ENCODE assay signal across 1 mouse cellular context in genomic region chr1:78488752-78489492, GRCm38 (mm10).
A peak's percentile ranks its signal among the peaks of the same experiment; 100 is the strongest.
TF ChIP-seq lines count a peak whose summit lies in the region.

Farsb (minus strand) TSS chr1:78488897.

TF ChIP-seq in CH12.LX, 34 proteins besides CTCF, POLR2A, EP300 and RAD21 (continued from another document):
- TF ChIP-seq SMC3 (IDR thresholded peaks at IDR 0.05; ENCODE audit: low read depth, low read length) (no peak), NELFE (IDR thresholded peaks at IDR 0.05; ENCODE audit: low read depth, low read length) (peak; percentile 85), HCFC1 (IDR thresholded peaks at IDR 0.05; ENCODE audit: low read depth, low read length) (peak; percentile 93), MXI1 (IDR thresholded peaks at IDR 0.05; ENCODE audit: low read depth, low read length) (peak; percentile 97), MAX (IDR thresholded peaks at IDR 0.05; ENCODE audit: low read length) (peak; percentile 100), BHLHE40 (IDR thresholded peaks at IDR 0.05; ENCODE audit: low read depth, low read length) (peak; percentile 74), ELF1 (IDR thresholded peaks at IDR 0.05; ENCODE audit: low read depth, low read length) (peak; percentile 80), UBTF (IDR thresholded peaks at IDR 0.05; ENCODE audit: low read depth, low read length) (no peak), CHD2 (IDR thresholded peaks at IDR 0.05; ENCODE audit: low read length) (no peak), CHD1 (IDR thresholded peaks at IDR 0.05; ENCODE audit: low read depth, low read length) (no peak), JUN (IDR thresholded peaks at IDR 0.05; ENCODE audit: insufficient read depth, low read depth, low read length) (no peak), TCF12 (IDR thresholded peaks at IDR 0.05; ENCODE audit: low read depth, low read length) (peak; percentile 39)
